In genomic region chr5:124173012-124173985, GRCm38 (mm10) we compare ENCODE assay signal across 8 mouse cellular contexts. TPM values are rescaled to one million over a fixed set of nuclear protein-coding genes. Genes with fewer than 3 reads are reported as not detected.
DNase-seq lines count a peak whose midpoint lies in the region; TF ChIP-seq lines count a peak whose summit lies in the region.

No protein-coding gene starts in this region.

- no peak overlapping the region for H3K27ac ChIP-seq in kidney, adult 2 months (ENCODE audit: insufficient read depth, low read depth, low read length)

- DNase-seq in kidney, adult 2 months, result peak; percentile 36
- DNase-seq in kidney, postnatal 14 days, result no peak
- DNase-seq in cerebellum, adult 8-10 months, result peak; percentile 92
- DNase-seq in heart, adult 11 months, result peak; percentile 99
- DNase-seq in layer of hippocampus, postnatal 25 days (ENCODE audit: extremely low spot score in 1 of 2, low spot score in 1 of 2), result peak; percentile 49 to 62
- peak; percentile 61 to 77 for DNase-seq in lung, postnatal 4 days
- no peak for DNase-seq in c-Kit-positive CD71-positive TER-119-positive erythroid progenitor cells, embryonic 14.5 days (ENCODE audit: low spot score)
- no peak for DNase-seq in thymus, adult 18-20 months

- no peaks in the 10 kb centered on the region for H3K36me3 ChIP-seq in kidney, adult 2 months (ENCODE audit: control insufficient read depth, insufficient read depth, low read length)

- no peak for TF ChIP-seq CTCF in kidney, adult 2 months (conservative IDR thresholded peaks at IDR 0.05; ENCODE audit: insufficient read depth, insufficient read length, low read depth, low read length)

- no peak overlapping the region for H3K4me3 ChIP-seq in kidney, adult 2 months (ENCODE audit: insufficient read depth, low read depth, low read length)

- peaks cover 5% of the 10 kb centered on the region for H3K4me1 ChIP-seq in kidney, adult 2 months (ENCODE audit: control insufficient read depth, insufficient read depth, low read length)

- no peaks in the 10 kb centered on the region for H3K27me3 ChIP-seq in kidney, adult 2 months (replicated peaks; ENCODE audit: control insufficient read depth, insufficient read depth, low read length)

- WGBS in kidney, adult 2 months, result 64% methylated on average over 15 of the region's 15 CpGs

- TF ChIP-seq POLR2A in kidney, adult 2 months (IDR thresholded peaks at IDR 0.05; ENCODE audit: low read depth, low read length), result no peak

RNA-seq across cellular contexts. Expression of gene Arl6ip4, which starts 57.4 kb away (rescaled TPM):
- 28.9 and 31.5 TPM in 2 replicates for polyA plus RNA-seq in kidney, adult 2 months (2012; rRNA removed)
- 10 to 100 TPM; 44.9 to 45.8 TPM for total RNA-seq in layer of hippocampus, postnatal 25 days (2021)

Comparison
In these comparisons a context has a peak if more than half of its experiments do, and no peak if none do; other contexts are left out.
1. DNase-seq: peak in kidney, adult 2 months (single experiment), cerebellum, adult 8-10 months (single experiment), heart, adult 11 months (single experiment), layer of hippocampus, postnatal 25 days (2 of 2) and lung, postnatal 4 days (2 of 2); none in kidney, postnatal 14 days (single experiment), c-Kit-positive CD71-positive TER-119-positive erythroid progenitor cells, embryonic 14.5 days (single experiment) and thymus, adult 18-20 months (0 of 2).